Mouse (Mus musculus) liver, postnatal 0 days (tissue): ENCODE results near the gene Casc1. TPM values are rescaled to one million over a fixed set of nuclear protein-coding genes. Genes with fewer than 3 reads are reported as not detected.
A peak's percentile ranks its signal among the peaks of the same experiment; 100 is the strongest.

Experiments used
- ATAC-seq: fragments of 200-750 bp; cut with Nextera tagmentation; 2 replicates; pipeline ENCODE4 v1.8.0; 2017; ENCODE audit warnings: mild to moderate bottlenecking, moderate library complexity
- DNase-seq: peaks from one replicate; pipeline ENCODE4 v3.0.0-alpha.2; 2016
- H3K27ac ChIP-seq: fragments of 300-500 bp; sonication (generic); 2 replicates; pipeline ENCODE4 v1.5.1; 2014; ENCODE audit warnings: antibody characterized with exemption, moderate library complexity, mild to moderate bottlenecking, low read depth
- H3K27me3 ChIP-seq: fragments of 300-500 bp; sonication (generic); 2 replicates; pipeline ENCODE4 v1.6.1; 2014; ENCODE audit warnings: low read length, control low read depth, mixed read lengths; ENCODE audit not compliant: insufficient read depth
- H3K36me3 ChIP-seq: fragments of 300-500 bp; sonication (generic); replicated peaks from 2 replicates; pipeline ENCODE4 v1.6.1; 2014; ENCODE audit warnings: mild to moderate bottlenecking, control low read depth, low read length, moderate library complexity, mixed read lengths; ENCODE audit not compliant: insufficient read depth
- H3K4me1 ChIP-seq: fragments of 300-500 bp; sonication (generic); 2 replicates; pipeline ENCODE4 v1.6.1; 2014; ENCODE audit warnings: antibody characterized with exemption, mild to moderate bottlenecking, control low read depth; ENCODE audit not compliant: insufficient read depth
- H3K4me2 ChIP-seq: fragments of 300-500 bp; sonication (generic); 2 replicates; pipeline ENCODE4 v1.6.1; 2014; ENCODE audit warnings: low read depth, mild to moderate bottlenecking, low read length, moderate library complexity, mixed read lengths
- H3K4me3 ChIP-seq: fragments of 300-500 bp; sonication (generic); 2 replicates; pipeline ENCODE4 v1.5.1; 2014; ENCODE audit warnings: low read depth, low read length
- H3K9ac ChIP-seq: fragments of 300-500 bp; sonication (generic); replicated peaks from 2 replicates; pipeline ENCODE4 v1.6.1; 2014; ENCODE audit warnings: mild to moderate bottlenecking, moderate library complexity
- H3K9me3 ChIP-seq: fragments of 300-500 bp; sonication (generic); 2 replicates; pipeline ENCODE4 v1.6.1; 2016; ENCODE audit warnings: mild to moderate bottlenecking, control low read depth, low read length, mixed read lengths
- CTCF ChIP-seq: sonication (generic); IDR thresholded peaks from 2 replicates; pipeline ENCODE4 v1.5.1; 2016; ENCODE audit warnings: antibody characterized with exemption, low read depth
- EP300 ChIP-seq: IDR thresholded peaks from 2 replicates; pipeline ENCODE4 v1.6.1; 2016; ENCODE audit warnings: antibody characterized with exemption, low read depth, mild to moderate bottlenecking
- WGBS: fragments of 180-500 bp; shearing (Covaris S2); extraction: QIAGEN DNeasy Blood & Tissue Kit; methylation state at CpG from one replicate; pipeline ENCODE4 v1.1.7; 2014; ENCODE audit not compliant: insufficient replicate concordance; 5-methylcytosine and 5-hydroxymethylcytosine counted together
- polyA plus RNA-seq: library from polyadenylated mRNA; unstranded; fragments of >200 nt; fragmentation: Nextera tagmentation; extraction: Ambion mirVana; gene quantifications from 2 replicates; pipeline ENCODE4 v1.2.1, GENCODE M21; 2015

Casc1 gene
- polyA plus RNA-seq, 1 experiment from 2014 or later, result 0.11 TPM

DNA sequence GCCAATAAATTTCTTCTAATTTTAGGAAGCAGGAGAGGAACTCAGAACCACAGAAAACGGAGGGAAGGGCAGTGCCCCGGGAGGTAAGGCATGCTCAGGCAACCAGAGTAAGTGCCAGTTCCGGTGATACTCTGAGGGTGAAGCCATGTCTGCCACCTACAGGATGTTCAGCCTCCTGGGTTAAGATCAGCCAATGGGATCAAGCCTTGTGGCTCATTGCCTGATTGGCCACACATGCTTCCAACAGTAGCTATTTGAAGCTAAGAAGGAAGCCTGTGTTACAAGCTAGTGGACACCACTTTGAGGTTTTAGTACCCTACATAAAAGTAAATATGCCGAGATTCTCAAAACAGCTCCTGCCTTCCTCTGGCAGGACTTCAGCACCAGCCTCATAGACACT is 52.2 kb downstream of the Casc1 start:
- H3K4me2 ChIP-seq, result no peak overlapping the region
- DNase-seq (peak; percentile 11), ATAC-seq (no peak)
- 64% methylated on average over 4 of the region's 4 CpGs for WGBS
- no peaks in the 10 kb centered on the region for H3K4me1 ChIP-seq
- TF ChIP-seq EP300 (no peak), CTCF (peak; percentile 36)
- no peaks in the 10 kb centered on the region for H3K27me3 ChIP-seq
- no peak overlapping the region for H3K9ac ChIP-seq
- no peak overlapping the region for H3K27ac ChIP-seq
- H3K4me3 ChIP-seq, result no peak overlapping the region
- H3K36me3 ChIP-seq, result peaks cover 12% of the 10 kb centered on the region; the same call in 1 of the 2 replicates
- H3K9me3 ChIP-seq, result no peaks in the 10 kb centered on the region

- no peak overlapping the region for H3K9ac ChIP-seq
- peaks cover 6% of the 10 kb centered on the region; the same call in 1 of the 2 replicates for H3K36me3 ChIP-seq
- WGBS, result 38% methylated on average over 9 of the region's 9 CpGs
- TF ChIP-seq EP300 (no peak), CTCF (no peak)
- H3K4me1 ChIP-seq, result no peaks in the 10 kb centered on the region
- no peak overlapping the region for H3K4me3 ChIP-seq
- DNase-seq, result peak; percentile 29
- H3K27me3 ChIP-seq, result no peaks in the 10 kb centered on the region
- no peak overlapping the region for H3K27ac ChIP-seq
- ATAC-seq, result peak; percentile 59; the same call in 1 of the 2 replicates
- no peak overlapping the region for H3K4me2 ChIP-seq
- no peaks in the 10 kb centered on the region for H3K9me3 ChIP-seq
Measured at GRCm38 (mm10) chr6:145149054-145149453, 61.8 kb downstream of the Casc1 start.

- Histone ChIP-seq H3K4me3 (no peak overlapping the region), H3K9ac (no peak overlapping the region), H3K27me3 (no peaks in the 10 kb centered on the region), H3K27ac (no peak overlapping the region), H3K36me3 (peaks cover 6% of the 10 kb centered on the region; the same call in 1 of the 2 replicates), H3K4me2 (no peak overlapping the region), H3K4me1 (no peaks in the 10 kb centered on the region), H3K9me3 (no peaks in the 10 kb centered on the region)
- 85% methylated on average over 16 of the region's 16 CpGs for WGBS
- DNase-seq (no peak), ATAC-seq (no peak)
- no peak for TF ChIP-seq EP300
- no peak for TF ChIP-seq CTCF
Measured at GRCm38 (mm10) chr6:145147716-145148115, 63.1 kb downstream of the Casc1 start.

DNA sequence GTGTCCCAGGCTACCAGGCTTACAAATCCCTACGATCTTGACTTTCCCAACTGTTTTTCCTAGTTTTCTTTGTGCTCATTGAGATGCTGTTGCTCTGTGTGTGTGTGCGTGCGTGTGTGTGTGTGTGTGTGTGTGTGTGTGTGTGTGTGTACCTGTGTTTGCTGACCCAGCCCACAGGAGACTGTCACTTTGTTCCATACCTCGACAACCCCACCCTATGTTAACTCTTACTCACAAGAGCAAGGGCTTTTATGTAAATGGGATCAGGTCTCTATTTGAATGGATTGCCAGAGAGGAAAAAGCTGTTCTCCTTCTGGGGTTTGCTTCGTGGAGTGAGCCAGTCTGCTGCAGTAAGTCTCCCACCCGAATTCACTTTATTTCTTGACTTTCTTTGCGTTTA is 65.6 kb downstream of the Casc1 start:
- H3K27ac ChIP-seq, result no peak overlapping the region

DNA sequence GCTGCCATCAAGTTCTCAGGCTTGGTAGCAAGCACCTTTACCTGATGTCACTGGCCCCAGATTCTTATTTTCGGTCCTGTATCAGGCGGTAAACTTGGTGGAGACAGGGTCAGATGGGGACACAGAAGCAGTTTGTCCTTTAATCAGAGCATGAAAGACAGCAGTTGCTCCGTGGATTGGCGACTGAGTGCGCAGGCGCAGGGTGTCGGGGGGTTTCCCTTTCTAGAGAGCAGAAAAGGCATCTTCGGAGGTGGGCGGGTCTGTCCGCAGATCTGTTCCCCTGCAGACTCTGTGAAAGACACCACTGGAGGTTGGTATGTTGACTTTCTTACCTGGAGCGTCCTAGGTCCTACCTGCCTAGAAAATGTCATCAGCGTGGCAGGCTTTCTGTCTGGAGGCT is 69.0 kb downstream of the Casc1 start:
- DNase-seq (no peak), ATAC-seq (no peak)
- Histone ChIP-seq H3K4me3 (no peak overlapping the region), H3K27ac (no peak overlapping the region), H3K4me1 (peaks cover 4% of the 10 kb centered on the region; the same call in 1 of the 2 replicates), H3K9me3 (no peaks in the 10 kb centered on the region), H3K9ac (no peak overlapping the region), H3K4me2 (no peak overlapping the region), H3K36me3 (peaks cover 13% of the 10 kb centered on the region; the same call in 1 of the 2 replicates), H3K27me3 (no peaks in the 10 kb centered on the region)
- TF ChIP-seq EP300 (no peak), CTCF (no peak)
- 85% methylated on average over 12 of the region's 12 CpGs for WGBS

More for the DNA sequence above, 65.6 kb downstream of the Casc1 start:
- no peak for DNase-seq
- no peak for ATAC-seq
- 70% methylated on average over 7 of the region's 7 CpGs for WGBS
- Histone ChIP-seq H3K9ac (no peak overlapping the region), H3K27me3 (no peaks in the 10 kb centered on the region), H3K9me3 (no peaks in the 10 kb centered on the region), H3K4me2 (no peak overlapping the region), H3K4me1 (peaks cover 4% of the 10 kb centered on the region; the same call in 1 of the 2 replicates), H3K36me3 (peaks cover 8% of the 10 kb centered on the region; the same call in 1 of the 2 replicates), H3K4me3 (no peak overlapping the region)
- no peak for TF ChIP-seq CTCF
- no peak for TF ChIP-seq EP300

DNA sequence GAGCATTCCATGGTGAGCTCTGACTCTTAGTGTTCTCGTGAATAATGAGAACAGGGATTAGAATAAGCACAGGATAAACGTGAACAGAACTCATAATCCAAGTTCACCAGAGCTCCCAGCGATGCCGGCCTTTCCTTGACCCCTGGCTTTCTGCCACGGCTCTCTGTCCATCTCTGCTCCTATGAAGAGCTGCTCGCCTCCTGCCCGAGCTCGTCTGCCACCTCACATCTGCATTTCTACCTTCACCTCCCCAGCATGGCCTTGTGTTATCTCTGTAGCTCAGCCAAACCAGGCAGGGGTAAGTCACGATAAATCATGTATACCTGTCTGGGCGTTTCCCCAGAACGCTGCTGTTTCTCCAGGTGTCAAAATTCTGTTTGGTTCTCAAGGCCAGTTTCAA is 70.1 kb downstream of the Casc1 start:
- Histone ChIP-seq H3K9me3 (no peaks in the 10 kb centered on the region), H3K4me1 (peaks cover 6% of the 10 kb centered on the region; the same call in 1 of the 2 replicates), H3K36me3 (peaks cover 13% of the 10 kb centered on the region; the same call in 1 of the 2 replicates), H3K27ac (no peak overlapping the region), H3K4me3 (no peak overlapping the region), H3K9ac (no peak overlapping the region), H3K4me2 (no peak overlapping the region), H3K27me3 (no peaks in the 10 kb centered on the region)
- ATAC-seq (no peak), DNase-seq (no peak)
- 55% methylated on average over 11 of the region's 11 CpGs for WGBS
- no peak for TF ChIP-seq CTCF
